Mouse (Mus musculus) neural tube, embryonic 15.5 days (tissue): ENCODE results near the gene Kat2a. TPM values are rescaled to one million over a fixed set of nuclear protein-coding genes. Genes with fewer than 3 reads are reported as not detected.

ENCODE experiments used
- ATAC-seq: fragments of 200-750 bp; cut with Nextera tagmentation; 2 replicates; pipeline ENCODE4 v1.8.0; 2017; ENCODE audit warnings: mild to moderate bottlenecking, moderate TSS enrichment, moderate library complexity; ENCODE audit not compliant: low FRiP score
- H3K27ac ChIP-seq: fragments of 300-500 bp; sonication (generic); replicated peaks from 2 replicates; pipeline ENCODE4 v1.5.1; 2015; ENCODE audit warnings: mild to moderate bottlenecking, inconsistent platforms
- H3K27me3 ChIP-seq: fragments of 300-500 bp; sonication (generic); replicated peaks from 2 replicates; pipeline ENCODE4 v1.6.1; 2015; ENCODE audit warnings: inconsistent platforms
- H3K36me3 ChIP-seq: fragments of 300-500 bp; sonication (generic); 2 replicates; pipeline ENCODE4 v1.6.1; 2015; ENCODE audit warnings: inconsistent platforms
- H3K4me1 ChIP-seq: fragments of 300-500 bp; sonication (generic); 2 replicates; pipeline ENCODE4 v1.6.1; 2015; ENCODE audit warnings: inconsistent platforms
- H3K4me2 ChIP-seq: fragments of 300-500 bp; sonication (generic); 2 replicates; pipeline ENCODE4 v1.6.1; 2015; ENCODE audit warnings: inconsistent platforms, mild to moderate bottlenecking, moderate library complexity
- H3K4me3 ChIP-seq: fragments of 300-500 bp; sonication (generic); replicated peaks from 2 replicates; pipeline ENCODE4 v1.5.1; 2015; ENCODE audit warnings: mild to moderate bottlenecking, inconsistent platforms
- H3K9ac ChIP-seq: fragments of 300-500 bp; sonication (generic); replicated peaks from 2 replicates; pipeline ENCODE4 v1.6.1; 2015; ENCODE audit warnings: mild to moderate bottlenecking, inconsistent platforms
- H3K9me3 ChIP-seq: fragments of 300-500 bp; sonication (generic); replicated peaks from 2 replicates; pipeline ENCODE4 v1.6.1; 2016; ENCODE audit warnings: inconsistent platforms
- WGBS: fragments of 180-500 bp; shearing (Covaris S2); methylation state at CpG from one replicate; pipeline ENCODE4 v1.1.7; 2015; ENCODE audit warnings: mixed read lengths; 5-methylcytosine and 5-hydroxymethylcytosine counted together
- polyA plus RNA-seq: library from polyadenylated mRNA; unstranded; fragments of >200 nt; fragmentation: Nextera tagmentation; extraction: Ambion mirVana; gene quantifications from 2 replicates; pipeline ENCODE4 v1.2.1, GENCODE M21; 2015

Gene Kat2a
- polyA plus RNA-seq, 1 experiment from 2014 or later: 64.4 TPM

- Histone ChIP-seq H3K9me3 (no peaks in the 10 kb centered on the region), H3K36me3 (peaks cover 35% of the 10 kb centered on the region), H3K27me3 (0 out of 2 replicates have a peak, but pooled peaks cover 10% of the 10 kb centered on the region), H3K9ac (no peak overlapping the region), H3K27ac (no peak overlapping the region), H3K4me3 (no peak overlapping the region), H3K4me2 (no peak overlapping the region), H3K4me1 (0 out of 2 replicates have a peak, but pooled peaks cover 2% of the 10 kb centered on the region)
- 55% methylated on average over 25 of the region's 25 CpGs for WGBS
- no peak for ATAC-seq
Measured at GRCm38 (mm10) chr11:100749469-100749868, 37.2 kb upstream of the Kat2a start.

DNA sequence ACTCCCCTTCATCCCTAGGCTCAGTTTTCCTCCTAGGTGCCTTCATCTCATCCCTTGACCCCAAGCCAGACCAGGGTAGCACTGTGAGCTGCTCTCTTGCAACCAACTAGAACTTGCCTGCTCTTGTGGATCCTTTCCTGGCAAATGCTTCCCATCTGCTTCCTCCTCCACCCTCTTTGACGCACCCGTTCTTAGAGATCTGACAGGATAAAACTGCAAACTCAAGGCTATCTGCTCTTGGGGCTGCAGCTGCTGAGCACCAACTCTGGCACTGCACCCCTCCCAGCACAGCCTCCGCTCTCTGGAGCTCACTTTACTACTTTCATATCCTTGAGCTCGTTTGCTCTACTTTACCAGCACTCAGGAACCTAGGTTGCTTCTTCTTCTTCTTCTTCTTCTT is 36.4 kb upstream of the Kat2a start:
- no peaks in the 10 kb centered on the region for H3K9me3 ChIP-seq
- peaks cover 32% of the 10 kb centered on the region for H3K36me3 ChIP-seq
- no peak overlapping the region for H3K4me2 ChIP-seq
- 79% methylated on average over 4 of the region's 4 CpGs for WGBS
- no peak overlapping the region for H3K9ac ChIP-seq
- no peak overlapping the region for H3K27ac ChIP-seq
- no peak for ATAC-seq
- H3K4me3 ChIP-seq: no peak overlapping the region
- 0 out of 2 replicates have a peak, but pooled peaks cover 10% of the 10 kb centered on the region for H3K27me3 ChIP-seq
- 0 out of 2 replicates have a peak, but pooled peaks cover 2% of the 10 kb centered on the region for H3K4me1 ChIP-seq

- peaks cover 29% of the 10 kb centered on the region for H3K36me3 ChIP-seq
- H3K4me3 ChIP-seq: no peak overlapping the region
- no peak for ATAC-seq
- no peak overlapping the region for H3K4me2 ChIP-seq
- H3K9me3 ChIP-seq: no peaks in the 10 kb centered on the region
- H3K9ac ChIP-seq: no peak overlapping the region
- H3K27me3 ChIP-seq: 0 out of 2 replicates have a peak, but pooled peaks cover 10% of the 10 kb centered on the region
- 69% methylated on average over 5 of the region's 5 CpGs for WGBS
- no peak overlapping the region for H3K27ac ChIP-seq
- H3K4me1 ChIP-seq: 0 out of 2 replicates have a peak, but pooled peaks cover under 1% of the 10 kb centered on the region
Measured at GRCm38 (mm10) chr11:100747114-100747513, 34.8 kb upstream of the Kat2a start.

- H3K4me3 ChIP-seq: no peak overlapping the region
- ATAC-seq: no peak
- no peaks in the 10 kb centered on the region for H3K4me1 ChIP-seq
- H3K27ac ChIP-seq: no peak overlapping the region
- 87% methylated on average over 10 of the region's 10 CpGs for WGBS
- no peak overlapping the region for H3K9ac ChIP-seq
- H3K9me3 ChIP-seq: no peaks in the 10 kb centered on the region
- 0 out of 2 replicates have a peak, but pooled peaks cover 10% of the 10 kb centered on the region for H3K27me3 ChIP-seq
- no peak overlapping the region for H3K4me2 ChIP-seq
- peaks cover 27% of the 10 kb centered on the region for H3K36me3 ChIP-seq
Measured at GRCm38 (mm10) chr11:100746546-100746945, 34.3 kb upstream of the Kat2a start.

- Histone ChIP-seq H3K4me2 (no peak overlapping the region), H3K4me3 (no peak overlapping the region), H3K9me3 (no peaks in the 10 kb centered on the region), H3K36me3 (peaks cover 20% of the 10 kb centered on the region), H3K9ac (no peak overlapping the region), H3K4me1 (no peaks in the 10 kb centered on the region), H3K27me3 (0 out of 2 replicates have a peak, but pooled peaks cover 6% of the 10 kb centered on the region), H3K27ac (no peak overlapping the region)
- 0 out of 2 replicates have a peak, but pooled peaks have one; percentile 40 for ATAC-seq
- WGBS: 12% methylated on average over 6 of the region's 6 CpGs
Measured at GRCm38 (mm10) chr11:100745085-100745484, 32.8 kb upstream of the Kat2a start.

GRCm38 (mm10) chr11:100741348-100741747 is 29.1 kb upstream of the Kat2a start:
- peaks cover 17% of the 10 kb centered on the region for H3K4me1 ChIP-seq
- H3K9ac ChIP-seq: no peak overlapping the region
- WGBS: 75% methylated on average over 6 of the region's 6 CpGs
- no peak overlapping the region for H3K4me3 ChIP-seq
- no peak overlapping the region for H3K4me2 ChIP-seq
- peaks cover 13% of the 10 kb centered on the region for H3K36me3 ChIP-seq
- H3K27ac ChIP-seq: no peak overlapping the region
- ATAC-seq: no peak
- H3K27me3 ChIP-seq: no peaks in the 10 kb centered on the region
- H3K9me3 ChIP-seq: no peaks in the 10 kb centered on the region

- no peak for ATAC-seq
Measured at GRCm38 (mm10) chr11:100738749-100739148, 26.5 kb upstream of the Kat2a start.

GRCm38 (mm10) chr11:100738066-100738604 is 25.9 kb upstream of the Kat2a start, which contains the start of gene Rab5c:
TSS of gene Rab5c (minus strand) at chr11:100738215.
- Histone ChIP-seq H3K4me3 (peak within 1 kb of the TSS; percentile 77), H3K9ac (peak within 1 kb of the TSS; percentile 90), H3K4me2 (peak within 1 kb of the TSS; percentile 89), H3K36me3 (peaks cover 12% of the 10 kb centered on the region), H3K4me1 (peaks cover 29% of the 10 kb centered on the region), H3K27me3 (no peaks in the 10 kb centered on the region), H3K9me3 (no peaks in the 10 kb centered on the region), H3K27ac (peak within 1 kb of the TSS; percentile 85)
- under 1% methylated on average over 35 of the region's 39 CpGs for WGBS
- peak; percentile 98 for ATAC-seq

More at GRCm38 (mm10) chr11:100738749-100739148, 26.5 kb upstream of the Kat2a start:
- H3K36me3 ChIP-seq: peaks cover 10% of the 10 kb centered on the region
- no peaks in the 10 kb centered on the region for H3K9me3 ChIP-seq
- H3K4me1 ChIP-seq: peaks cover 29% of the 10 kb centered on the region
- peak overlapping the region; percentile 49; the same call in 1 of the 2 replicates for H3K9ac ChIP-seq
- peak overlapping the region; percentile 85 for H3K27ac ChIP-seq
- no peaks in the 10 kb centered on the region for H3K27me3 ChIP-seq
- H3K4me2 ChIP-seq: peak overlapping the region; percentile 62
- H3K4me3 ChIP-seq: peak overlapping the region; percentile 77
- 14% methylated on average over 5 of the region's 5 CpGs for WGBS

GRCm38 (mm10) chr11:100737105-100737733 is 25.0 kb upstream of the Kat2a start:
- Histone ChIP-seq H3K27ac (peak overlapping the region; percentile 71; the same call in 1 of the 2 replicates), H3K9ac (peak overlapping the region; percentile 90)
- 3% methylated on average over 13 of the region's 13 CpGs for WGBS

GRCm38 (mm10) chr11:100736746-100737080 is 24.4 kb upstream of the Kat2a start:
- Histone ChIP-seq H3K27ac (no peak overlapping the region), H3K27me3 (no peaks in the 10 kb centered on the region), H3K4me1 (peaks cover 29% of the 10 kb centered on the region), H3K4me2 (peak overlapping the region; percentile 89), H3K9me3 (no peaks in the 10 kb centered on the region), H3K36me3 (peaks cover 14% of the 10 kb centered on the region), H3K4me3 (peak overlapping the region; percentile 77), H3K9ac (0 out of 2 replicates have a peak overlapping the region, but pooled peaks have one; percentile 90)
- ATAC-seq: no peak
- WGBS: 82% methylated on average over 4 of the region's 4 CpGs

More at GRCm38 (mm10) chr11:100737105-100737733, 25.0 kb upstream of the Kat2a start:
- Histone ChIP-seq H3K4me3 (peak overlapping the region; percentile 77), H3K36me3 (peaks cover 17% of the 10 kb centered on the region), H3K4me1 (peaks cover 29% of the 10 kb centered on the region), H3K4me2 (peak overlapping the region; percentile 89), H3K27me3 (no peaks in the 10 kb centered on the region), H3K9me3 (no peaks in the 10 kb centered on the region)
- no peak for ATAC-seq

DNA sequence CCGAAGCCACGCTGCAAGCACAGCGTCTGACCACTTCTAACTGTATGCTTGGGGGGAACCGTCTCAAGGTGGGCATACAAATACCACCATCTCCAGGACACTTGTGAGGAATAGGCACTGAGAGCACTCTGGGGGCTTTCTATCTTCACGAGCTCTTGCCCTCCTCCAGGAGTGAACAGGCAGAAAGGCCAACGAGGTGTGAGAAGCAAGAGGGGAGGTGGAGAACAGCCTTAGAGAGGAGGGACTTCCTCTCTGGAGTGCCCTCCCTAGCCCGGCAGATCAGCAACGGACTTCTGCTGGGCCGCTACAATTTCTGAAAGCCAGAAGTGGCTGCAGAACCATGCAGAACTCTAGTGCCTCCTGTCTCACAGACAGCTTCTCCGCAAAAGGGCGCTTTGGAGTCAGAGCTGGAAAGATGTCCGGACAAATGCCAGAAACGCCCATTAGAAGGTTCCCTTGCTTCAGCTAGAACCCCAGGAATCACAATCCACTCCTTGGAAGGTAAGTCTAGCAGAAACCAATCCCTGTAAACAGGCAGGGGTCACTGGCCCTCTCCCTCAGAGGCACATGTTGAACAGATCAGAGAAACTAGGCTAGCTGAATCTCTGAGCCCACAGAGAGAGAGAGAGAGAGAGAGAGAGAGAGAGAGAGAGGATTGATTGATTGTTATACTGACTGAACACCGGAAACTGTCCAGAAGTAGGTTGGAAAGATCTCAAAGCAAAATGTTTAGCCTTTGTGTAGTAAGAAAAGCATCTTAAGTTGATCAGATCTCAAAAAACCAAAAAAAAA is 23.9 kb upstream of the Kat2a start:
- H3K4me2 ChIP-seq: peak overlapping the region; percentile 89
- peaks cover 8% of the 10 kb centered on the region for H3K36me3 ChIP-seq
- ATAC-seq: no peak
- WGBS: 83% methylated on average over 14 of the region's 14 CpGs
- 0 out of 2 replicates have a peak overlapping the region, but pooled peaks have one; percentile 90 for H3K9ac ChIP-seq
- H3K9me3 ChIP-seq: no peaks in the 10 kb centered on the region
- H3K27me3 ChIP-seq: no peaks in the 10 kb centered on the region
- no peak overlapping the region; the same call in 1 of the 2 replicates for H3K4me3 ChIP-seq
- no peak overlapping the region for H3K27ac ChIP-seq
- peaks cover 29% of the 10 kb centered on the region for H3K4me1 ChIP-seq
